Mouse (Mus musculus): ENCODE measurements at regions not wholly inside any gene's neighbourhood (a gene's known extent, or its start where the extent isn't known, plus 50 kb on each side); places are given as distances from the start of the nearest gene placed in this dataset.

DNA sequence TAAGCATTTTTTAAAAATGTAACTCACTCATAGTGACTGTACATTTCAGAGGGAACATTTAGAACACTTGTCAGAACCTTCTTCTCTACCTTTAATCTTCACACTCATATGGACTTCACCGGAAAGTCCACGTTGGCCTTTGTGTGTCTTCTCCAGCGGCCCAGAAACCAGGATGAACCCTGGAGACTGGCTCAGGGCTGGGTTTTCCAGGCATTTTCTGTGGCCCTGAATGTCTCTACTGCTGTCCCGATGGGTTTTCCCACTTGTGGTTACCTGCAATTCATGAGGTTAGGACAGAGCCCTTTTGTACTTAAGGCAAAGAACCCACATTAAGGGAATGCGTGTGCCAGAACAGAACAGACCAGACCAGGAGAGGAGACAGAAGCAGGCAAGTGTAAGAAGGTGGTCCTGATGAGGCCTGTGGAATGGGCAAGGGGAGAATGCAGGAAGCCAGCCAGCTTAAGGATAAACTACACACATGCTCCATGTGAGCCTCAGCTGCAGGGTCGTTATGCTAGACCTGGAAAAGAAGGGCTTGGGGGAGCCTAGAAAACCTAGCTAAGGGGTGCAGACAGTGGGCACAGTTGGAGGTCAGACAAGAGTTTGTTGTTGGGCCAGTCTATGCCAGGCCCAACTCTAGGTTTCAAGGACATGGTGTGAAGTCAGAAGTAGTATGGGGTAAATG lies 94.8 kb downstream of the Snx19 start:
- DNase-seq (ENCODE audit: low spot score) = no peak

DNA sequence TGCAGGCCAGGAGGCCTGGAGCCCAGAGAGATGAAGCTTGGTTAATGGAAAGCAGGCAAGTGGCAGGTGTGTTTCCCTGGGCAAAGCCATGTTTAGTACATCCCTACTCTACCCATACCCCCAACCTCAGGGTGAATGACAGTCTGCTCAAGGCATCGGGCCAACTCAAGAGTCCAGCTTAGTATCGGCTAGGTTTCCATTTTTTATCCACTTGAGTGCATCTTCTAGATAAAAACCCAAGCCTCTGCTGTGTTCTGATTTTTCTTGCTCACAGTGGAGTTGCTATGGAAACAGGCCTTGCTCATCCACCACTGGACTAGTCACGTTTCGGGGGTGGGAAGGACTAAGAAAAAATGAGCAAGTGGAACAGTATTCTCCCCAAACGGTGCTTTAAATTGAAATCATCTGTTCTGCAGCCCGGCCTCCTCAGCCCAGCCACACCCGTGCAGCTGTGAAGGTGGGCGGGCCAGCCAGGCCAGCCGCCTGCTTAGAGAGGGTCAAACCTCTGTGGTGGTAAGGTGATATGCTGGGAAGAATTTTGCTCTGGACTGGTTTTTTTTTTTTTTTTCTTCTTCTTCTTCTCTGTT lies 94.0 kb downstream of the Snx19 start:
- DNase-seq (ENCODE audit: low spot score) = no peak

DNA sequence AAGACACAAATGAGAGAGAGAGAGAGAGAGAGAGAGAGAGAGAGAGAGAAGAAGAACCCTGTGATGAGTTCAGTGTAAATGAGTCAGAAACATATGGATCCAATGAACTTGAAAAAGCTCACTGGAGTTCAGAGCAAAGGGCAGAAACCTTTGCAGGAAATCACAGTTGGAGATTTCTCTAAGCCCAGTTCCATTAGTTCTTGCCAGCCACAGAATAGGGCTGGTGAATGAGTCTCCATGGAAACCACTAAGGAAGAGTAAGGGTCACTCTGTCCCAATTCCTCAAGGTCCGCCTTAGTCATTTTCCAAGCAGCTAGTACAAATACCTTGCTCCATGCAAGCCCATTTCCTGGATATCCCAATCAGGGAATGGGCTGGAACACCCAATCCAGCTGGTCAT lies 93.2 kb downstream of the Snx19 start:
- no peak for DNase-seq (ENCODE audit: low spot score)

DNA sequence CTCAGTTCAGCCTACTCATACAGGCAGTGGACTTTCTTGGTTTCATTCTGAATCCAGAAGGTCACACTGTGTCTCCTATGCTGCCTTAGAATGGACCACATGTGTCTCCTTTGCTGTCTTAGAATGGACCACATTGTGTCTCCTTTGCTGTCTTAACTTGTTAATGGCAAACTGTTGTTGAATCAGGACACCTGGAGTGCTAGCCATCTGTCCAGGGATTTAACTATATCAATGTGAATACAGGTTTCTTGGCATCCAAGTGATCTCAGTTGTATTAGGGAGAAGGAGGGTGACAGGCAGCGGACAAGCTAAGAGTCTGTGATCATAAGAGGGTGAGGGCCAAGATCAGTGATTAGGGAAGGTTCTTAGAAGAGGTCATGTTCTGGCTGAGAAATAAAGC lies 92.3 kb downstream of the Snx19 start:
- DNase-seq (ENCODE audit: low spot score) = no peak
